Mouse (Mus musculus) hindbrain, embryonic 16.5 days (tissue): ENCODE data around the gene Lce1g. TPM values are rescaled to one million over a fixed set of nuclear protein-coding genes. Genes with fewer than 3 reads are reported as not detected.
A peak's percentile ranks its signal among the peaks of the same experiment; 100 is the strongest.

Experiments
- ATAC-seq: fragments of 200-750 bp; cut with Nextera tagmentation; 2 replicates; pipeline ENCODE4 v1.8.0; 2017; ENCODE audit warnings: moderate TSS enrichment, moderate library complexity
- H3K27ac ChIP-seq: fragments of 300-500 bp; sonication (generic); 2 replicates; pipeline ENCODE4 v1.5.1; 2014; ENCODE audit warnings: low read depth, mild to moderate bottlenecking, control low read depth, low read length, moderate library complexity
- H3K27me3 ChIP-seq: fragments of 300-500 bp; sonication (generic); replicated peaks from 2 replicates; pipeline ENCODE4 v1.6.1; 2014; ENCODE audit warnings: low read length; ENCODE audit not compliant: control insufficient read depth, insufficient read depth
- H3K36me3 ChIP-seq: fragments of 300-500 bp; sonication (generic); 2 replicates; pipeline ENCODE4 v1.6.1; 2014; ENCODE audit warnings: mild to moderate bottlenecking, low read length, moderate library complexity, mixed read lengths; ENCODE audit not compliant: control insufficient read depth, insufficient read depth
- H3K4me1 ChIP-seq: fragments of 300-500 bp; sonication (generic); 2 replicates; pipeline ENCODE4 v1.6.1; 2014; ENCODE audit warnings: low read depth, low read length; ENCODE audit not compliant: control insufficient read depth, insufficient read depth
- H3K4me2 ChIP-seq: fragments of 300-500 bp; sonication (generic); 2 replicates; pipeline ENCODE4 v1.6.1; 2014; ENCODE audit warnings: mild to moderate bottlenecking, low read length, control low read depth, moderate library complexity
- H3K4me3 ChIP-seq: fragments of 300-500 bp; sonication (generic); 2 replicates; pipeline ENCODE4 v1.5.1; 2014; ENCODE audit warnings: mild to moderate bottlenecking, low read length, control low read depth, moderate library complexity
- H3K9ac ChIP-seq: fragments of 300-500 bp; sonication (generic); 2 replicates; pipeline ENCODE4 v1.6.1; 2014; ENCODE audit warnings: low read depth, mild to moderate bottlenecking, control low read depth, low read length, moderate library complexity
- H3K9me3 ChIP-seq: fragments of 300-500 bp; sonication (generic); 2 replicates; pipeline ENCODE4 v1.6.1; 2014; ENCODE audit warnings: mild to moderate bottlenecking, low read length, moderate library complexity; ENCODE audit not compliant: control insufficient read depth
- WGBS: fragments of 180-500 bp; shearing (Covaris S2); extraction: QIAGEN DNeasy Blood & Tissue Kit; methylation state at CpG from one replicate; pipeline ENCODE4 v1.1.7; 2014; 5-methylcytosine and 5-hydroxymethylcytosine counted together
- polyA plus RNA-seq: library from polyadenylated mRNA; unstranded; fragments of >200 nt; fragmentation: Nextera tagmentation; extraction: Ambion mirVana; gene quantifications from 2 replicates; pipeline ENCODE4 v1.2.1, GENCODE M21; 2015

Lce1g gene
- not detected in 2 replicates for polyA plus RNA-seq

DNA sequence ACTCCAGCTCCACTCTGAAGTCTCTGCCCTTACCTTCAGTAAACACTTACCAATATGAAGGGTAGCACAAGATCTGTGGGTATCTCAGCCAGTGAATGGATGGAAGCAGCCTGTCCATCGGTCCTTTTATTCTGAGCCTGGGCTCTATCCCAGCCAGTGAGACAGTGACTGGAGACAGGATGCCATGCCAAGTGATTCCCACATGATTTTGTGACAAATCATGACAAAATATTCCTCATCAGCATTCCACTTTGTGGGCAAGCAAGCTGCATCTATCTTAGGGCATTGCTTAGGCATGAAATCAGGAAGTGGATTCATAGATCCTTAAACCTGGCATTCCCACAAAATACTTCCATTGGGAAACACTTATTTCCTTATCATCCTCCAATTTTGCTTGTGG, at the start of gene Lce1g:
TSS of gene Lce1g (minus strand) at position 101 of the 400 bp plus-strand sequence.
- no peak within 1 kb of the TSS for H3K4me2 ChIP-seq
- H3K36me3 ChIP-seq = no peaks in the 10 kb centered on the region
- no peak for ATAC-seq
- H3K9ac ChIP-seq = no peak within 1 kb of the TSS
- no peaks in the 10 kb centered on the region for H3K27me3 ChIP-seq
- 86% methylated on average over 1 of the region's 1 CpGs for WGBS
- H3K4me3 ChIP-seq = no peak within 1 kb of the TSS
- no peaks in the 10 kb centered on the region for H3K4me1 ChIP-seq
- H3K9me3 ChIP-seq = no peaks in the 10 kb centered on the region
- no peak within 1 kb of the TSS for H3K27ac ChIP-seq

DNA sequence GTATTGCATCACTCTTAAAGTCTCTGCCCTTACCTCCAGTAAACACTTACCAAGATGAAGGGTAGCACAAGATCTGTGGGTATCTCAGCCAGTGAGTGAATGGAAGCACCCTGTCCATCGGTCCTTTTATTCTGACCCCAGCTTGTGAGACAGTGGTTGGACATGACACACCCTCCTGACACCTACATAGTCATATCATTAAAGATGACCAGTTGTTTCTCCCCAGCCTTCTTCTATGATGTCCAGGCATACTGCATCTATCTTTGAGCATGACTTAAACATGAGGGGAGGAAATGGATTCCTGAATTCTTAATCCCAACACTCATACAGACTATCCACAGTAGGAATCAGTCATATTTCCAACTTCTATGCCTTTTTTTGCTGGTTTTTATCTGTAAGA, 38.3 kb upstream of the Lce1g start, which contains the start of gene Lce1j:
TSS of gene Lce1j (minus strand) at position 101 of the 400 bp plus-strand sequence.
- no peaks in the 10 kb centered on the region for H3K27me3 ChIP-seq
- no peaks in the 10 kb centered on the region for H3K9me3 ChIP-seq
- H3K4me2 ChIP-seq = no peak within 1 kb of the TSS
- H3K9ac ChIP-seq = no peak within 1 kb of the TSS
- H3K4me3 ChIP-seq = no peak within 1 kb of the TSS
- H3K4me1 ChIP-seq = no peaks in the 10 kb centered on the region
- H3K27ac ChIP-seq = no peak within 1 kb of the TSS
- no peak for ATAC-seq
- no peaks in the 10 kb centered on the region for H3K36me3 ChIP-seq
- WGBS = 82% methylated on average over 1 of the region's 1 CpGs

GRCm38 (mm10) chr3:92778799-92779198, 26.7 kb upstream of the Lce1g start, which contains the start of gene Lce1i:
Lce1i (minus strand) TSS chr3:92778899.
- no peaks in the 10 kb centered on the region for H3K36me3 ChIP-seq
- no peak for ATAC-seq
- H3K9ac ChIP-seq = no peak within 1 kb of the TSS
- 89% methylated on average over 1 of the region's 1 CpGs for WGBS
- no peak within 1 kb of the TSS for H3K4me3 ChIP-seq
- H3K4me1 ChIP-seq = no peaks in the 10 kb centered on the region
- no peak within 1 kb of the TSS for H3K4me2 ChIP-seq
- H3K27me3 ChIP-seq = no peaks in the 10 kb centered on the region
- no peaks in the 10 kb centered on the region for H3K9me3 ChIP-seq
- H3K27ac ChIP-seq = no peak within 1 kb of the TSS

DNA sequence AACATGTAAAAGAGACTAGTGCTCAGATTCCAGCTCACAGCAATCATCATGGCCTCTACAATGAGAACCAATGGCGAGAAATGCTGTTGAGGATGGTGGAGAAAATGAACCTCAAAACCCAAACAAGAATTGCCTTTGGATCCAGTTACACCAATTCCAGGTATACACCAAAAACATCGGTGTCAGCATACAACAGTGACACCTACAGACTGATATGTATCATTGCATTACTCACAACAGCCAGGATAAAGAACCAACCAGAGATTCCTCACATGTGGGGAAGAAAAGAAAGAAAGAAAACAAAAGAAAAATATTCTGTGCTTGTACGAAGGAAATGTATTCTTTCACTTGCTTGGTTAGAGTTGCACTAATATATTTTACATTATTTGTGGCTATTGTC, 19.4 kb upstream of the Lce1g start:
- H3K27ac ChIP-seq = no peak overlapping the region
- no peak overlapping the region for H3K4me3 ChIP-seq
- WGBS = 21% methylated on average over 3 of the region's 3 CpGs
- ATAC-seq = no peak
- no peak overlapping the region for H3K4me2 ChIP-seq
- H3K4me1 ChIP-seq = no peaks in the 10 kb centered on the region
- no peak overlapping the region for H3K9ac ChIP-seq
- no peaks in the 10 kb centered on the region for H3K36me3 ChIP-seq
- H3K9me3 ChIP-seq = no peaks in the 10 kb centered on the region
- H3K27me3 ChIP-seq = no peaks in the 10 kb centered on the region

- no peaks in the 10 kb centered on the region for H3K9me3 ChIP-seq
- H3K27me3 ChIP-seq = no peaks in the 10 kb centered on the region
- H3K27ac ChIP-seq = no peak within 1 kb of the TSS
- no peak within 1 kb of the TSS for H3K9ac ChIP-seq
- no peaks in the 10 kb centered on the region for H3K36me3 ChIP-seq
- no peak within 1 kb of the TSS for H3K4me3 ChIP-seq
- no peak within 1 kb of the TSS for H3K4me2 ChIP-seq
- no peak for ATAC-seq
- WGBS = 100% methylated on average over 1 of the region's 1 CpGs
- no peaks in the 10 kb centered on the region for H3K4me1 ChIP-seq
Observed at GRCm38 (mm10) chr3:92764965-92765364, 12.8 kb upstream of the Lce1g start, which contains the start of gene Lce1h. Lce1h (minus strand) TSS chr3:92765065.

DNA sequence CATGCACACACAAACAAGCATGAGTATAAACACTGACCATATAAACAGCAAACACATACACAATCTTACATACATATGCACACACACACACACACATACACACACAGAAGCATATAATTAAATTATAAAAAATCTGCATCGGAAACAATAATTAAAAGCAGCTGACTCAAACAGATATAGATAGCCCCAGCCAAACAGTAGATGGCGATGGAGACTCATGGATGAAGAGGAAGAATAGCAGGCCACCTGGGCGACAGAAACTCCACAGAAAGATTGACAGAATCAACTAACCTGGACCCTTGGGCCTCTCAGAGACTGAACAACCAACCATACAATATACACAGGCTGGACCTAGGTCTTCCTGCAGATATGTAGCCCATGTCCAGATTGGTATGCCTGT, 1.1 kb upstream of the Lce1g start:
- no peaks in the 10 kb centered on the region for H3K4me1 ChIP-seq

DNA sequence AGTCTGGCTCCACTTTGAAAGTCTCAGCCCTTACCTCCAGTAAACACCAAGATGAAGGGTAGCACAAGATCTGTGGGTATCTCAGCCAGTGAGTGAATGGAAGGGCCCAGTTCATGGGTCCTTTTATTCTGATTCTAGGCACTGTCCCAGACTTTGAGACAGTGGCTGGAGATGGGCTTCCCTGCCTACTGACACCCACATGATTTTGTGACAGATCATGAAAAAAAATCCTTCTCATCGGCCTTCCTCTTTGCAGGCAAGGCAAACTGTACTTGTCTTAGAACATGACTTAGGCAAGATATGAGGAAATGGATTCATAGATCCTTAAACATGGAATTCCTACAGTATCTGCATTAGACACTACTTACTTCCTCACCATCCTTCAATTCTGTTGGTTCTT, 13.1 kb downstream of the Lce1g start, which contains the start of gene Gm38119:
TSS of gene Gm38119 (minus strand) at position 101 of the 400 bp plus-strand sequence.
- no peak within 1 kb of the TSS for H3K9ac ChIP-seq
- no peaks in the 10 kb centered on the region for H3K27me3 ChIP-seq
- no peak within 1 kb of the TSS for H3K4me3 ChIP-seq
- no peak within 1 kb of the TSS for H3K4me2 ChIP-seq
- no peaks in the 10 kb centered on the region for H3K9me3 ChIP-seq
- no peaks in the 10 kb centered on the region for H3K4me1 ChIP-seq
- no peaks in the 10 kb centered on the region for H3K36me3 ChIP-seq
- 78% methylated on average over 1 of the region's 1 CpGs for WGBS
- no peak within 1 kb of the TSS for H3K27ac ChIP-seq
- ATAC-seq = no peak

More for the DNA sequence above, 1.1 kb upstream of the Lce1g start:
- Histone ChIP-seq H3K4me2 (no peak overlapping the region), H3K27me3 (no peaks in the 10 kb centered on the region), H3K9me3 (no peaks in the 10 kb centered on the region), H3K27ac (no peak overlapping the region), H3K36me3 (no peaks in the 10 kb centered on the region), H3K9ac (no peak overlapping the region), H3K4me3 (no peak overlapping the region)
- 40% methylated on average over 3 of the region's 3 CpGs for WGBS
- peak; percentile 61; the same call in 1 of the 2 replicates for ATAC-seq

- 89% methylated on average over 5 of the region's 5 CpGs for WGBS
- Histone ChIP-seq H3K27ac (no peak overlapping the region), H3K4me3 (no peak overlapping the region), H3K9me3 (no peaks in the 10 kb centered on the region), H3K4me1 (no peaks in the 10 kb centered on the region), H3K4me2 (no peak overlapping the region), H3K27me3 (no peaks in the 10 kb centered on the region), H3K9ac (no peak overlapping the region), H3K36me3 (no peaks in the 10 kb centered on the region)
- ATAC-seq = no peak
Observed at GRCm38 (mm10) chr3:92722631-92723030, 29.5 kb downstream of the Lce1g start.

DNA sequence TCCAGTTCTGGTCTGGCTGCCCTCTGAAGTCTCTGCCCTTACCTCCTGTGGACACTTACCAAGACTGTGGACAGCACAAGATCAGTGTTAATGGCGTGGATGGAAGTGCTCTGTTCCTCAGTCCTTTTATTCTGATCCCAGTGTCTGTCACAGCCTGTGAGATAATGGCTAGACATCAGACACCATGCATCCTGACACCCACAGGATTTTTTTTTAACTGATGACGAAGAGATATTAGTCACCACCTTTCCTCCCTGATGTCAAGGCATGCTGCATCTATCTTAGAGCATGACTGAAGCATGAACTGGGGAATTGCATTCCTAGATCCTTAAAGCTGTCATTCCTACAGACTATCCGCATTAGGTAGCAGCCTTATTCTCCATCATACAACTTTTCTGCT, 31.9 kb downstream of the Lce1g start, which contains the start of gene Lce1f:
TSS of gene Lce1f (minus strand) at position 101 of the 400 bp plus-strand sequence.
- H3K4me1 ChIP-seq = no peaks in the 10 kb centered on the region
- no peaks in the 10 kb centered on the region for H3K36me3 ChIP-seq
- H3K27ac ChIP-seq = no peak within 1 kb of the TSS
- no peaks in the 10 kb centered on the region for H3K27me3 ChIP-seq
- no peaks in the 10 kb centered on the region for H3K9me3 ChIP-seq
- 81% methylated on average over 3 of the region's 3 CpGs for WGBS
- H3K4me2 ChIP-seq = no peak within 1 kb of the TSS
- no peak within 1 kb of the TSS for H3K9ac ChIP-seq
- ATAC-seq = no peak
- no peak within 1 kb of the TSS for H3K4me3 ChIP-seq
